Mouse (Mus musculus): ENCODE measurements at regions not wholly inside any gene's neighbourhood (a gene's known extent, or its start where the extent isn't known, plus 50 kb on each side); places are given as distances from the start of the nearest gene placed in this dataset.

GRCm38 (mm10) chr19:15487576-15487975, 459.6 kb downstream of the Psat1 start:
- TF ChIP-seq CTCF (IDR thresholded peaks at IDR 0.05; ENCODE audit: borderline replicate concordance, insufficient read depth, low read depth, low read length) (no peak), POLR2A (IDR thresholded peaks at IDR 0.05; ENCODE audit: borderline replicate concordance, insufficient read depth, low read length) (no peak)

All from cerebellum, adult 2 months (tissue).